Mouse (Mus musculus) lung, postnatal 0 days (tissue): ENCODE results near the gene Mcoln3. TPM values are rescaled to one million over a fixed set of nuclear protein-coding genes. Genes with fewer than 3 reads are reported as not detected.

ENCODE experiments used
- ATAC-seq: fragments of 200-750 bp; cut with Nextera tagmentation; 2 replicates; pipeline ENCODE4 v1.8.0; 2017; ENCODE audit warnings: moderate library complexity
- DNase-seq: peaks from one replicate; pipeline ENCODE4 v3.0.0-alpha.2; 2016; ENCODE audit warnings: low spot score
- H3K27ac ChIP-seq: fragments of 300-500 bp; sonication (generic); 2 replicates; pipeline ENCODE4 v1.5.1; 2014; ENCODE audit warnings: antibody characterized with exemption, mild to moderate bottlenecking, low read length, mixed read lengths
- H3K27me3 ChIP-seq: fragments of 300-500 bp; sonication (generic); replicated peaks from 2 replicates; pipeline ENCODE4 v1.6.1; 2014; ENCODE audit warnings: low read length, mixed read lengths; ENCODE audit not compliant: insufficient read depth
- H3K36me3 ChIP-seq: fragments of 300-500 bp; sonication (generic); 2 replicates; pipeline ENCODE4 v1.6.1; 2014; ENCODE audit warnings: low read length, mixed read lengths; ENCODE audit not compliant: insufficient read depth
- H3K4me1 ChIP-seq: fragments of 300-500 bp; sonication (generic); 2 replicates; pipeline ENCODE4 v1.6.1; 2014; ENCODE audit warnings: antibody characterized with exemption, low read depth, low read length, mixed read lengths; ENCODE audit not compliant: insufficient read depth
- H3K4me2 ChIP-seq: fragments of 300-500 bp; sonication (generic); replicated peaks from 2 replicates; pipeline ENCODE4 v1.6.1; 2014; ENCODE audit warnings: low read depth, mild to moderate bottlenecking, low read length, moderate library complexity, mixed read lengths
- H3K4me3 ChIP-seq: fragments of 300-500 bp; sonication (generic); 2 replicates; pipeline ENCODE4 v1.5.1; 2014; ENCODE audit warnings: low read depth, low read length
- H3K9ac ChIP-seq: fragments of 300-500 bp; sonication (generic); replicated peaks from 2 replicates; pipeline ENCODE4 v1.6.1; 2014; ENCODE audit warnings: low read depth, mild to moderate bottlenecking
- H3K9me3 ChIP-seq: fragments of 300-500 bp; sonication (generic); 2 replicates; pipeline ENCODE4 v1.6.1; 2016; ENCODE audit warnings: low read length, mixed read lengths
- CTCF ChIP-seq: IDR thresholded peaks from 2 replicates; pipeline ENCODE4 v1.5.1; 2016; ENCODE audit warnings: antibody characterized with exemption, mild to moderate bottlenecking
- EP300 ChIP-seq: IDR thresholded peaks from 2 replicates; pipeline ENCODE4 v1.6.1; 2016; ENCODE audit warnings: antibody characterized with exemption, mild to moderate bottlenecking, control low read depth
- WGBS: fragments of 180-500 bp; shearing (Covaris S2); extraction: QIAGEN DNeasy Blood & Tissue Kit; methylation state at CpG from one replicate; pipeline ENCODE4 v1.1.7; 2014; 5-methylcytosine and 5-hydroxymethylcytosine counted together
- polyA plus RNA-seq: library from polyadenylated mRNA; unstranded; fragments of >200 nt; fragmentation: Nextera tagmentation; extraction: Ambion mirVana; gene quantifications from 2 replicates; pipeline ENCODE4 v1.2.1, GENCODE M21; 2015

Mcoln3 gene
- polyA plus RNA-seq, 1 experiment from 2014 or later, result 0.55 TPM

DNA sequence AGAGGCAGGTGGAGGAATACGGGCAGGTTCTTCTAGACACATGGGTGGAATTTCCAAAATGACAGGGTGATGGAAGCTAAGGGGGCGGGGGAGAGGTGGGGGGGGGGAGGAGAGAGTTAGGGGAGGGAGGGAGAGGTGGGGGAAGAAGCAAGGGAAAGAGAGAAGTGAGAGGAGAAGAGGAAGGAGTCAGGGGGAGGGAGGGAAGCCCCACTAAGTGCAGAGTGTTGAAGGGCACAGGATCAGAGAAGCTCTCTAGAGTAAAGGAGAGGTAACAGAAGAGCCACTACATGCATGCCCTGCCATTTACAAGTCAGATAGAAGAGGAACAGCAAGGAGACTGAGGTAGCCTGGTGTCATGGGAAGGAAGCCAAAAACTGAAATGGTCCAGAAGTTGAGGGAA lies 39.6 kb downstream of the Mcoln3 start:
- Histone ChIP-seq H3K27me3 (0 out of 2 replicates have a peak, but pooled peaks cover 3% of the 10 kb centered on the region), H3K36me3 (no peaks in the 10 kb centered on the region), H3K27ac (no peak overlapping the region), H3K4me1 (no peaks in the 10 kb centered on the region), H3K4me2 (no peak overlapping the region), H3K9me3 (no peaks in the 10 kb centered on the region), H3K9ac (no peak overlapping the region), H3K4me3 (no peak overlapping the region)
- 74% methylated on average over 2 of the region's 2 CpGs for WGBS
- TF ChIP-seq CTCF (no peak), EP300 (no peak)
- ATAC-seq, result no peak
- no peak for DNase-seq

- Histone ChIP-seq H3K4me3 (no peak overlapping the region), H3K4me1 (no peaks in the 10 kb centered on the region), H3K36me3 (no peaks in the 10 kb centered on the region), H3K4me2 (no peak overlapping the region), H3K9ac (no peak overlapping the region), H3K9me3 (no peaks in the 10 kb centered on the region), H3K27me3 (no peaks in the 10 kb centered on the region), H3K27ac (no peak overlapping the region)
- DNase-seq, result no peak
- ATAC-seq, result no peak
- WGBS, result 69% methylated on average over 4 of the region's 4 CpGs
- TF ChIP-seq EP300 (no peak), CTCF (no peak)
Observed at GRCm38 (mm10) chr3:146158039-146158438, 40.8 kb downstream of the Mcoln3 start.

- Histone ChIP-seq H3K4me1 (no peaks in the 10 kb centered on the region), H3K4me3 (no peak overlapping the region), H3K4me2 (no peak overlapping the region), H3K27me3 (no peaks in the 10 kb centered on the region), H3K9me3 (no peaks in the 10 kb centered on the region), H3K27ac (no peak overlapping the region), H3K36me3 (no peaks in the 10 kb centered on the region), H3K9ac (no peak overlapping the region)
- no peak for TF ChIP-seq EP300
- no peak for TF ChIP-seq CTCF
- 86% methylated on average over 2 of the region's 2 CpGs for WGBS
- ATAC-seq (no peak), DNase-seq (no peak)
Observed at GRCm38 (mm10) chr3:146159360-146159759, 42.1 kb downstream of the Mcoln3 start.

DNA sequence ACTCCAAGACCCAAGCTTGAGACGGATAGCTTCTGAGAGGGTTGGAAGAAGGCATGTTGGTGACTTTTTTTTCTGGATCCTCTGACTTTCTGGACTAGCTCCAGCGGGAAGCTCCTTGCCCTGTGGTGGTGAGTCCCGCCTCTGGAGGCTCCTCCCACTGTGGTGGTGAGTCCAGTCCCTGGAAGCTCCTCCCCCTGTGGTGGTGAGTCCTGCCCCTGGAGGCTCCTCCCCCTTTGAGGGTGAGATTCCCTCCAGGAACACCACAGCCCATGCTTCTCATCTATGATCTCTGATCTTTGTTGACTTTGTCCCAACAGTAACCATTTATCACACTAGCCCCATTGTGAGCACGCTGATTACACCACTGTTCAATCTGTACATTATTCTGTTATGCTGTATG lies 44.9 kb downstream of the Mcoln3 start:
- Histone ChIP-seq H3K4me1 (no peaks in the 10 kb centered on the region), H3K36me3 (no peaks in the 10 kb centered on the region), H3K4me2 (no peak overlapping the region), H3K9me3 (no peaks in the 10 kb centered on the region), H3K27ac (no peak overlapping the region), H3K4me3 (no peak overlapping the region), H3K27me3 (no peaks in the 10 kb centered on the region), H3K9ac (no peak overlapping the region)
- no peak for TF ChIP-seq EP300
- no peak for TF ChIP-seq CTCF
- WGBS, result 68% methylated on average over 4 of the region's 4 CpGs
- ATAC-seq, result no peak
- DNase-seq, result no peak

- TF ChIP-seq EP300 (no peak), CTCF (no peak)
- Histone ChIP-seq H3K27ac (no peak overlapping the region), H3K4me2 (no peak overlapping the region), H3K4me1 (no peaks in the 10 kb centered on the region), H3K4me3 (no peak overlapping the region), H3K9me3 (no peaks in the 10 kb centered on the region), H3K27me3 (no peaks in the 10 kb centered on the region), H3K36me3 (no peaks in the 10 kb centered on the region), H3K9ac (no peak overlapping the region)
- DNase-seq, result no peak
- no peak for ATAC-seq
- WGBS, result 89% methylated on average over 4 of the region's 4 CpGs
Observed at GRCm38 (mm10) chr3:146169356-146169755, 52.1 kb downstream of the Mcoln3 start.

DNA sequence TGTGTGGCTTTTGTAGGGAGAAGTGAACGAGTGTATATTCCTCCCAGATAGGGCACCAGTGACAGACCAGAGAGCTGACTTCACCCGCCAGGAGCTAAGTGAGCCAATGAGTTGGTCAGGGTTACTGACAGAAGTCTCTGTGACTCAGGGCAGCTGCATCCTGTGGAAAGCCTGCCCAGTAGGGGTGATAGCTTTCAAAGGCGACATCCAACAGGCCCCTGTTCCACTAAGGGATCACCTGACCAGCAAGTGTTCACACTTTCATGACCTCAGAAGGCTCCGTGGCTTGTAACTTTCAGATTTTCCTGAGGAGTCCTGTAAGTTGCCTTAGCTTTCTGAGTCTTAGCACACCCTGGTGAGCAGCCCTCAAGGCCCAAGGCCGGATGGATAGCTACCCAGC lies 55.8 kb downstream of the Mcoln3 start:
- no peaks in the 10 kb centered on the region for H3K4me1 ChIP-seq
- no peak overlapping the region for H3K4me2 ChIP-seq
- H3K36me3 ChIP-seq, result no peaks in the 10 kb centered on the region
- no peak overlapping the region for H3K9ac ChIP-seq
- DNase-seq, result no peak
- no peak for TF ChIP-seq CTCF
- TF ChIP-seq EP300, result no peak
- no peak overlapping the region for H3K27ac ChIP-seq
- WGBS, result 68% methylated on average over 5 of the region's 5 CpGs
- H3K9me3 ChIP-seq, result no peaks in the 10 kb centered on the region
- no peak overlapping the region for H3K4me3 ChIP-seq
- no peak for ATAC-seq
- no peaks in the 10 kb centered on the region for H3K27me3 ChIP-seq

GRCm38 (mm10) chr3:146174215-146174614 lies 57.0 kb downstream of the Mcoln3 start:
- no peak for TF ChIP-seq EP300
- TF ChIP-seq CTCF, result no peak
- no peak for ATAC-seq
- WGBS, result 76% methylated on average over 9 of the region's 9 CpGs
- no peaks in the 10 kb centered on the region for H3K36me3 ChIP-seq
- no peaks in the 10 kb centered on the region for H3K9me3 ChIP-seq
- H3K4me1 ChIP-seq, result no peaks in the 10 kb centered on the region
- H3K4me2 ChIP-seq, result no peak overlapping the region
- no peak overlapping the region for H3K27ac ChIP-seq
- no peak overlapping the region for H3K4me3 ChIP-seq
- no peak overlapping the region for H3K9ac ChIP-seq
- DNase-seq, result no peak
- H3K27me3 ChIP-seq, result no peaks in the 10 kb centered on the region
